Mouse (Mus musculus) midbrain, postnatal 0 days (tissue): ENCODE measurements around the gene Proser2. TPM values are rescaled to one million over a fixed set of nuclear protein-coding genes. Genes with fewer than 3 reads are reported as not detected.
A peak's percentile ranks its signal among the peaks of the same experiment; 100 is the strongest.

Source experiments
- ATAC-seq: fragments of 200-750 bp; cut with Nextera tagmentation; 2 replicates; pipeline ENCODE4 v1.8.0; 2017; ENCODE audit warnings: moderate number of reproducible peaks, mild to moderate bottlenecking, moderate TSS enrichment, moderate library complexity; ENCODE audit not compliant: low FRiP score
- DNase-seq: peaks from one replicate; pipeline ENCODE4 v3.0.0-alpha.2; 2015; ENCODE audit warnings: low spot score
- H3K27ac ChIP-seq: fragments of 300-500 bp; sonication (generic); 2 replicates; pipeline ENCODE4 v1.5.1; 2014; ENCODE audit warnings: low read depth, mild to moderate bottlenecking, low read length, mixed read lengths
- H3K27me3 ChIP-seq: fragments of 300-500 bp; sonication (generic); 2 replicates; pipeline ENCODE4 v1.6.1; 2014; ENCODE audit warnings: low read length, control low read depth, mixed read lengths; ENCODE audit not compliant: insufficient read depth
- H3K36me3 ChIP-seq: fragments of 300-500 bp; sonication (generic); 2 replicates; pipeline ENCODE4 v1.6.1; 2014; ENCODE audit warnings: low read length, control low read depth, mixed read lengths; ENCODE audit not compliant: insufficient read depth
- H3K4me1 ChIP-seq: fragments of 300-500 bp; sonication (generic); 2 replicates; pipeline ENCODE4 v1.6.1; 2014; ENCODE audit warnings: mild to moderate bottlenecking, control low read depth, antibody characterized with exemption, low read length, mixed read lengths; ENCODE audit not compliant: insufficient read depth
- H3K4me2 ChIP-seq: fragments of 300-500 bp; sonication (generic); 2 replicates; pipeline ENCODE4 v1.6.1; 2014; ENCODE audit warnings: low read depth, mild to moderate bottlenecking, low read length, mixed read lengths; ENCODE audit not compliant: poor library complexity, severe bottlenecking
- H3K4me3 ChIP-seq: fragments of 300-500 bp; sonication (generic); 2 replicates; pipeline ENCODE4 v1.5.1; 2014; ENCODE audit warnings: low read depth, mild to moderate bottlenecking, low read length, moderate library complexity
- H3K9ac ChIP-seq: fragments of 300-500 bp; sonication (generic); replicated peaks from 2 replicates; pipeline ENCODE4 v1.6.1; 2014; ENCODE audit warnings: mild to moderate bottlenecking, low read length, moderate library complexity, mixed read lengths; ENCODE audit not compliant: poor library complexity, severe bottlenecking
- H3K9me3 ChIP-seq: fragments of 300-500 bp; sonication (generic); 2 replicates; pipeline ENCODE4 v1.6.1; 2016; ENCODE audit warnings: low read length, control low read depth
- CTCF ChIP-seq: IDR thresholded peaks from 2 replicates; pipeline ENCODE4 v1.5.1; 2016; ENCODE audit warnings: antibody characterized with exemption, mild to moderate bottlenecking
- WGBS: fragments of 180-500 bp; shearing (Covaris S2); extraction: QIAGEN DNeasy Blood & Tissue Kit; methylation state at CpG from one replicate; pipeline ENCODE4 v1.1.7; 2014; 5-methylcytosine and 5-hydroxymethylcytosine counted together
- polyA plus RNA-seq: library from polyadenylated mRNA; unstranded; fragments of >200 nt; fragmentation: Nextera tagmentation; extraction: Ambion mirVana; gene quantifications from 2 replicates; pipeline ENCODE4 v1.2.1, GENCODE M21; 2015
- total RNA-seq: library from RNA; depleted of rRNA; stranded (reverse); fragments of >200 nt; gene quantifications from 2 replicates; pipeline ENCODE4 v1.2.3, GENCODE M21; 2014

Gene Proser2
- total and polyA plus RNA-seq, 2 experiments from 2014 or later: 7.0 to 7.2 TPM

GRCm38 (mm10) chr2:6121091-6121490, 8.9 kb downstream of the Proser2 start:
- Histone ChIP-seq H3K9ac (no peak overlapping the region), H3K4me3 (no peak overlapping the region), H3K27me3 (no peaks in the 10 kb centered on the region), H3K9me3 (no peaks in the 10 kb centered on the region), H3K36me3 (no peaks in the 10 kb centered on the region), H3K27ac (no peak overlapping the region), H3K4me1 (no peaks in the 10 kb centered on the region), H3K4me2 (no peak overlapping the region)
- 69% methylated on average over 2 of the region's 2 CpGs for WGBS
- TF ChIP-seq CTCF: no peak
- no peak for ATAC-seq
- no peak for DNase-seq

GRCm38 (mm10) chr2:6118246-6118645, 11.8 kb downstream of the Proser2 start:
- H3K27ac ChIP-seq: no peak overlapping the region
- H3K36me3 ChIP-seq: no peaks in the 10 kb centered on the region
- H3K9me3 ChIP-seq: no peaks in the 10 kb centered on the region
- H3K27me3 ChIP-seq: no peaks in the 10 kb centered on the region
- TF ChIP-seq CTCF: no peak
- ATAC-seq (no peak), DNase-seq (no peak)
- 87% methylated on average over 10 of the region's 10 CpGs for WGBS
- no peaks in the 10 kb centered on the region for H3K4me1 ChIP-seq
- H3K9ac ChIP-seq: no peak overlapping the region
- H3K4me2 ChIP-seq: no peak overlapping the region
- no peak overlapping the region for H3K4me3 ChIP-seq

GRCm38 (mm10) chr2:6113792-6114191, 16.2 kb downstream of the Proser2 start:
- TF ChIP-seq CTCF: no peak
- Histone ChIP-seq H3K4me1 (no peaks in the 10 kb centered on the region), H3K36me3 (no peaks in the 10 kb centered on the region), H3K27ac (no peak overlapping the region), H3K9me3 (no peaks in the 10 kb centered on the region), H3K4me3 (no peak overlapping the region), H3K4me2 (no peak overlapping the region), H3K9ac (no peak overlapping the region), H3K27me3 (no peaks in the 10 kb centered on the region)
- DNase-seq: peak; percentile 15
- no peak for ATAC-seq
- 68% methylated on average over 12 of the region's 12 CpGs for WGBS

GRCm38 (mm10) chr2:6112619-6113018, 17.4 kb downstream of the Proser2 start:
- Histone ChIP-seq H3K4me1 (no peaks in the 10 kb centered on the region), H3K27ac (no peak overlapping the region)
- no peak for ATAC-seq

GRCm38 (mm10) chr2:6105437-6105836, 24.6 kb downstream of the Proser2 start:
- Histone ChIP-seq H3K4me3 (no peak overlapping the region), H3K36me3 (no peaks in the 10 kb centered on the region), H3K9ac (no peak overlapping the region), H3K4me1 (peaks cover 6% of the 10 kb centered on the region; the same call in 1 of the 2 replicates), H3K9me3 (no peaks in the 10 kb centered on the region), H3K27ac (no peak overlapping the region), H3K27me3 (no peaks in the 10 kb centered on the region; the same call in 1 of the 2 replicates), H3K4me2 (no peak overlapping the region)
- WGBS: 91% methylated on average over 2 of the region's 2 CpGs
- DNase-seq (no peak), ATAC-seq (no peak)
- TF ChIP-seq CTCF: no peak

More at GRCm38 (mm10) chr2:6112619-6113018, 17.4 kb downstream of the Proser2 start:
- Histone ChIP-seq H3K9me3 (no peaks in the 10 kb centered on the region), H3K4me3 (no peak overlapping the region), H3K36me3 (no peaks in the 10 kb centered on the region), H3K9ac (no peak overlapping the region), H3K27me3 (no peaks in the 10 kb centered on the region), H3K4me2 (no peak overlapping the region)
- DNase-seq: no peak
- no peak for TF ChIP-seq CTCF
- 76% methylated on average over 4 of the region's 4 CpGs for WGBS

- no peak for TF ChIP-seq CTCF
- Histone ChIP-seq H3K27ac (no peak overlapping the region), H3K9ac (peak overlapping the region; percentile 62), H3K9me3 (no peaks in the 10 kb centered on the region), H3K36me3 (no peaks in the 10 kb centered on the region), H3K4me2 (peak overlapping the region; percentile 93), H3K4me3 (peak overlapping the region; percentile 48), H3K27me3 (no peaks in the 10 kb centered on the region; the same call in 1 of the 2 replicates), H3K4me1 (peaks cover 11% of the 10 kb centered on the region; the same call in 1 of the 2 replicates)
- 41% methylated on average over 20 of the region's 20 CpGs for WGBS
- ATAC-seq (no peak; the same call in 1 of the 2 replicates), DNase-seq (no peak)
Observed at GRCm38 (mm10) chr2:6100755-6101154, 29.3 kb downstream of the Proser2 start.
